Mouse (Mus musculus) v-Abl transformed pro-B cells (cell line): Measurements from ENCODE around the gene Cers3.

Experiments used
- in situ Hi-C, 2 experiments: fragments of 400-800 bp; cut with MboI; formaldehyde crosslinking; loops; one replicate each; pipeline ENCODE4 v1.15.1; 2025; ENCODE audit not compliant: unreplicated experiment in 2 of 2

Gene Cers3

GRCm38 (mm10) chr7:66779944-66780942 lies 36.9 kb downstream of the Cers3 start:
- in situ Hi-C loops: no loop called here

- in situ Hi-C loops: no loop called here
Measured at GRCm38 (mm10) chr7:66786476-66786875, 43.2 kb downstream of the Cers3 start.

GRCm38 (mm10) chr7:66787816-66788215 lies 44.5 kb downstream of the Cers3 start:
- in situ Hi-C loops: no loop called here

- in situ Hi-C loops: no loop called here
Measured at GRCm38 (mm10) chr7:66789860-66790748, 46.8 kb downstream of the Cers3 start.

GRCm38 (mm10) chr7:66791022-66791421 lies 47.7 kb downstream of the Cers3 start:
- in situ Hi-C loops: no loop called here

- in situ Hi-C loops: no loop called here
Measured at GRCm38 (mm10) chr7:66796909-66797308, 53.6 kb downstream of the Cers3 start.

GRCm38 (mm10) chr7:66797345-66797744 lies 54.0 kb downstream of the Cers3 start:
- in situ Hi-C loops: no loop called here

GRCm38 (mm10) chr7:66798826-66799225 lies 55.5 kb downstream of the Cers3 start:
- in situ Hi-C loops: no loop called here

- in situ Hi-C loops: no loop called here
Measured at GRCm38 (mm10) chr7:66800784-66801183, 57.5 kb downstream of the Cers3 start.

GRCm38 (mm10) chr7:66801785-66802184 lies 58.5 kb downstream of the Cers3 start:
- in situ Hi-C loops: no loop called here

- in situ Hi-C loops: no loop called here
Measured at GRCm38 (mm10) chr7:66803798-66804197, 60.5 kb downstream of the Cers3 start.

GRCm38 (mm10) chr7:66806801-66807200 lies 63.5 kb downstream of the Cers3 start:
- in situ Hi-C loops: no loop called here

- in situ Hi-C loops: no loop called here
Measured at GRCm38 (mm10) chr7:66810436-66810835, 67.1 kb downstream of the Cers3 start.

- in situ Hi-C loops: no loop called here
Measured at GRCm38 (mm10) chr7:66811294-66811693, 68.0 kb downstream of the Cers3 start.

- in situ Hi-C loops: no loop called here
Measured at GRCm38 (mm10) chr7:66812289-66812688, 69.0 kb downstream of the Cers3 start.

GRCm38 (mm10) chr7:66812737-66813136 lies 69.4 kb downstream of the Cers3 start:
- in situ Hi-C loops: no loop called here

- in situ Hi-C loops: no loop called here
Measured at GRCm38 (mm10) chr7:66813172-66813571, 69.9 kb downstream of the Cers3 start.

GRCm38 (mm10) chr7:66815526-66815925 lies 72.2 kb downstream of the Cers3 start:
- in situ Hi-C loops: no loop called here

- in situ Hi-C loops: loop anchor here in 1 of 2 experiments (10.0 kb wide), 1 partner anchor 805 kb away; no protein-coding TSS in a partner anchor
Measured at GRCm38 (mm10) chr7:66820034-66820433, 76.7 kb downstream of the Cers3 start.

GRCm38 (mm10) chr7:66830803-66831202 lies 87.5 kb downstream of the Cers3 start:
- in situ Hi-C loops: no loop called here

GRCm38 (mm10) chr7:66831295-66831694 lies 88.0 kb downstream of the Cers3 start:
- in situ Hi-C loops: no loop called here
